Mouse (Mus musculus) limb, embryonic 14.5 days (tissue): ENCODE results near the gene 4930480E11Rik. TPM values are rescaled to one million over a fixed set of nuclear protein-coding genes. Genes with fewer than 3 reads are reported as not detected.
"Not testable (repeated sequence)": the region's sequence is repeated elsewhere in the genome, so short reads cannot be mapped to it uniquely, and the experiment has no call there.

ENCODE experiments used
- ATAC-seq: fragments of 200-750 bp; cut with Nextera tagmentation; 2 replicates; pipeline ENCODE4 v1.8.0; 2017; ENCODE audit warnings: low read depth, moderate number of reproducible peaks, moderate TSS enrichment; ENCODE audit not compliant: low FRiP score
- DNase-seq: peaks from one replicate; pipeline ENCODE4 v3.0.0-alpha.2; 2015; ENCODE audit warnings: low spot score
- H3K27ac ChIP-seq: fragments of 300-500 bp; sonication (generic); replicated peaks from 2 replicates; pipeline ENCODE4 v1.5.1; 2014; ENCODE audit warnings: low read depth, mild to moderate bottlenecking, low read length, moderate library complexity, mixed read lengths
- H3K27me3 ChIP-seq: fragments of 300-500 bp; sonication (generic); 2 replicates; pipeline ENCODE4 v1.6.1; 2014; ENCODE audit warnings: low read length, mixed read lengths; ENCODE audit not compliant: control insufficient read depth, insufficient read depth
- H3K36me3 ChIP-seq: fragments of 300-500 bp; sonication (generic); 2 replicates; pipeline ENCODE4 v1.6.1; 2014; ENCODE audit warnings: mild to moderate bottlenecking, low read length, moderate library complexity, mixed read lengths; ENCODE audit not compliant: control insufficient read depth, insufficient read depth
- H3K4me1 ChIP-seq: fragments of 300-500 bp; sonication (generic); 2 replicates; pipeline ENCODE4 v1.6.1; 2014; ENCODE audit warnings: antibody characterized with exemption, low read length, mixed read lengths; ENCODE audit not compliant: control insufficient read depth, insufficient read depth
- H3K4me2 ChIP-seq: fragments of 300-500 bp; sonication (generic); replicated peaks from 2 replicates; pipeline ENCODE4 v1.6.1; 2014; ENCODE audit warnings: low read depth, mild to moderate bottlenecking, low read length, moderate library complexity; ENCODE audit not compliant: severe bottlenecking
- H3K4me3 ChIP-seq: fragments of 300-500 bp; sonication (generic); replicated peaks from 2 replicates; pipeline ENCODE4 v1.5.1; 2014; ENCODE audit warnings: low read length
- H3K9ac ChIP-seq: fragments of 300-500 bp; sonication (generic); 2 replicates; pipeline ENCODE4 v1.6.1; 2014; ENCODE audit warnings: mild to moderate bottlenecking, low read depth, low read length, moderate library complexity; ENCODE audit not compliant: severe bottlenecking
- H3K9me3 ChIP-seq: fragments of 300-500 bp; sonication (generic); 2 replicates; pipeline ENCODE4 v1.6.1; 2016; ENCODE audit warnings: low read length; ENCODE audit not compliant: control insufficient read depth
- POLR2A ChIP-seq: fragments of 200-500 bp; IDR thresholded peaks from 2 replicates; pipeline ENCODE4 v1.8.0; 2012; ENCODE audit warnings: inconsistent platforms, mild to moderate bottlenecking, moderate library complexity, borderline replicate concordance; ENCODE audit not compliant: insufficient read depth, insufficient read length; ENCODE audit errors: extremely low read depth
- WGBS: fragments of 180-500 bp; shearing (Covaris S2); extraction: QIAGEN DNeasy Blood & Tissue Kit; methylation state at CpG from one replicate; pipeline ENCODE4 v1.1.7; 2014; 5-methylcytosine and 5-hydroxymethylcytosine counted together
- polyA plus RNA-seq, 2 experiments: library from polyadenylated mRNA; depleted of rRNA in 1 of 2; stranded (reverse) in 1 of 2; unstranded in 1 of 2; fragments of >200 nt; fragmentation: Nextera tagmentation in 1 of 2; extraction: Ambion mirVana in 1 of 2; gene quantifications; 2 replicates each; pipeline versions ENCODE4 v1.2.1 to v1.2.3; 2012 to 2014

The 4930480E11Rik gene
- polyA plus RNA-seq (2012; rRNA removed) (not detected in 2 replicates), polyA plus RNA-seq (2014; fragmentation: Nextera tagmentation; extraction: Ambion mirVana) (not detected in 2 replicates)

DNA sequence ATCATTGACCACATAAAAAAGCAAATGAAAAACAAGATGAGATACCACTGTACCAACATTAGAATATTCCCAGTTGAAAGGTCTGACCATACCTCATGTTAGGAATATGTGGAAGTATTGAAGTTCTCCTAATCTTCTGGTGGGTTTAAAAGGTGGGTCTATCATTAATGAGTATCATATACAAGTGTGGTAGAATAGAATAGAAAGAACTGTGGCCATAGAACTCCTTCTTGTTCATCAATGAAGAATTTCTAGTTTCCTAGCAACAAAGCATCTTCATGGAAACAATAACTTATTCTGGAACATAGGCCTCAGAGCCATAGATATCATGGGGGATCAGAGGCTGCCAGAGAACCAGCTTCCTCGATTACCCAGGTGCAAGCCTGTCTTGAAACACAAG lies at the start of gene 4930480E11Rik:
4930480E11Rik (plus strand) TSS at position 301 of the 400 bp plus-strand sequence.
- 63% methylated on average over 1 of the region's 1 CpGs for WGBS
- no peaks in the 10 kb centered on the region for H3K9me3 ChIP-seq
- H3K27ac ChIP-seq, result no peak within 1 kb of the TSS
- H3K27me3 ChIP-seq, result no peaks in the 10 kb centered on the region
- no peaks in the 10 kb centered on the region for H3K36me3 ChIP-seq
- ATAC-seq (no peak), DNase-seq (no peak)
- no peak for TF ChIP-seq POLR2A
- H3K4me1 ChIP-seq, result no peaks in the 10 kb centered on the region
- H3K4me2 ChIP-seq, result no peak within 1 kb of the TSS
- no peak within 1 kb of the TSS for H3K9ac ChIP-seq
- H3K4me3 ChIP-seq, result no peak within 1 kb of the TSS

DNA sequence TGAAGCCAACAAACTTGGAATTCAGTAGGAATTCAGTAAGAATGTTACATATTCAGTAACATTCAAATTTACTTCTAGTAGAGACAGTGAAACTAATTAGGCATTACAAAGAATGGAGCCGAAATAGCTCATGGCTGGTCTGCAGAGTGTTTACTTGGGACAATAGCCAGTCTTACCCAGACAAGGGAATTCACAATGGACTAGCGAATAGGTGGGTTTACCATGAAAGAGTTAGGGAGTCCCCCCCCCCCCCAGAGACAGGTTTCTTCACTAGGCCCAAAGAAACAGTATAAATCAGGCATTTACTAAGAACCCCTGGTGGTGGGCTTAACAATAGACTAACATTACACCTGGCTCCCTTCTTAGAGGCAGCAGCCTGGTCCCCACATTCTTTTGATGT lies 33.9 kb downstream of the 4930480E11Rik start:
- not testable (repeated sequence) for ATAC-seq, DNase-seq, H3K4me3 ChIP-seq

More for the DNA sequence above, 33.9 kb downstream of the 4930480E11Rik start:
- not testable (repeated sequence) for H3K9me3 ChIP-seq, H3K27me3 ChIP-seq, H3K9ac ChIP-seq, H3K27ac ChIP-seq, H3K4me2 ChIP-seq, H3K4me1 ChIP-seq, H3K36me3 ChIP-seq
- 80% methylated on average over 2 of the region's 2 CpGs for WGBS

Other genes starting within 250 kb of the 4930480E11Rik start
- not detected in 2 replicates for gene Gm5938, start 244.2 kb upstream of the 4930480E11Rik start, polyA plus RNA-seq (2012; rRNA removed)
- not detected in 2 replicates for gene Gm5938, start 244.2 kb upstream of the 4930480E11Rik start, polyA plus RNA-seq (2014; fragmentation: Nextera tagmentation; extraction: Ambion mirVana)
- gene Obp1b, start 182.9 kb upstream of the 4930480E11Rik start, polyA plus RNA-seq (2012; rRNA removed), result not detected in 2 replicates
- gene Obp1b, start 182.9 kb upstream of the 4930480E11Rik start, polyA plus RNA-seq (2014; fragmentation: Nextera tagmentation; extraction: Ambion mirVana), result not detected in 2 replicates
- not detected in 2 replicates for gene Gm14743, start 123.7 kb upstream of the 4930480E11Rik start, polyA plus RNA-seq (2012; rRNA removed)
- not detected in 2 replicates for gene Gm14743, start 123.7 kb upstream of the 4930480E11Rik start, polyA plus RNA-seq (2014; fragmentation: Nextera tagmentation; extraction: Ambion mirVana)
- gene Prrg1, start 214.3 kb downstream of the 4930480E11Rik start, polyA plus RNA-seq (2012; rRNA removed), result 12.0 and 13.5 TPM in 2 replicates
- gene Prrg1, start 214.3 kb downstream of the 4930480E11Rik start, polyA plus RNA-seq (2014; fragmentation: Nextera tagmentation; extraction: Ambion mirVana), result 18.7 and 19.7 TPM in 2 replicates